Mouse (Mus musculus) heart, adult 2 months (tissue): Measurements from ENCODE around the gene Phyhd1. TPM values are rescaled to one million over a fixed set of nuclear protein-coding genes. Genes with fewer than 3 reads are reported as not detected.

ENCODE experiments used
- DNase-seq, 2 experiments: peaks; one replicate each; pipeline ENCODE4 v3.0.0; 2021
- H3K27ac ChIP-seq: fragments of 200-600 bp; 2 replicates; pipeline ENCODE4 v1.8.1; 2022
- H3K27me3 ChIP-seq: fragments of 200-500 bp; 2 replicates; pipeline ENCODE4 v1.6.1; 2012; ENCODE audit warnings: mild to moderate bottlenecking, low read length, inconsistent platforms, mixed read lengths; ENCODE audit not compliant: control insufficient read depth, insufficient read depth
- H3K36me3 ChIP-seq: fragments of 200-500 bp; 2 replicates; pipeline ENCODE4 v1.6.1; 2012; ENCODE audit warnings: low read length, inconsistent platforms; ENCODE audit not compliant: control insufficient read depth, insufficient read depth
- H3K4me1 ChIP-seq: fragments of 200-500 bp; 2 replicates; pipeline ENCODE4 v1.6.1; 2011; ENCODE audit warnings: low read length; ENCODE audit not compliant: control insufficient read depth, insufficient read depth
- H3K4me3 ChIP-seq: fragments of 200-600 bp; 2 replicates; pipeline ENCODE4 v1.8.1; 2022
- H3K79me2 ChIP-seq: fragments of 200-500 bp; replicated peaks from 2 replicates; pipeline ENCODE4 v1.6.1; 2012; ENCODE audit warnings: mild to moderate bottlenecking, inconsistent platforms, low read length, moderate library complexity, mixed read lengths; ENCODE audit not compliant: control insufficient read depth, insufficient read depth
- H3K9ac ChIP-seq: fragments of 200-500 bp; 2 replicates; pipeline ENCODE4 v1.6.1; 2012; ENCODE audit warnings: low read depth, mild to moderate bottlenecking, control low read depth, inconsistent platforms, low read length, mixed read lengths
- CTCF ChIP-seq: fragments of 200-600 bp; IDR thresholded peaks from 2 replicates; pipeline ENCODE4 v1.8.1; 2022; ENCODE audit warnings: antibody characterized with exemption, mild to moderate bottlenecking, moderate library complexity
- EP300 ChIP-seq: fragments of 200-500 bp; IDR thresholded peaks from 2 replicates; pipeline ENCODE4 v1.6.1; 2011; ENCODE audit warnings: low read depth, low read length, control low read depth; ENCODE audit not compliant: insufficient read depth
- POLR2A ChIP-seq: fragments of 200-500 bp; IDR thresholded peaks from 2 replicates; pipeline ENCODE4 v1.6.1; 2011; ENCODE audit warnings: mild to moderate bottlenecking, low read depth, low read length, control low read depth; ENCODE audit not compliant: insufficient read depth
- WGBS: fragments of 180-500 bp; shearing (Covaris S2); methylation state at CpG from one replicate; pipeline ENCODE4 v1.1.7; 2018; 5-methylcytosine and 5-hydroxymethylcytosine counted together
- intact Hi-C: fragments of 180-260 bp; cut with DNase I; formaldehyde crosslinking; loops from one replicate; pipeline ENCODE4 v1.15.1; 2025
- polyA plus RNA-seq: library from polyadenylated mRNA; depleted of rRNA; stranded (reverse); fragments of >200 nt; gene quantifications from 2 replicates; pipeline ENCODE4 v1.2.3, GENCODE M21; 2012
- total RNA-seq, 2 experiments: library from RNA; stranded (reverse); gene quantifications; 2 replicates each; pipeline ENCODE4 v1.2.3; 2021

The Phyhd1 gene
- total and polyA plus RNA-seq, 3 experiments, result 108 to 148 (median 112) TPM

GRCm38 (mm10) chr2:30306087-30306486 lies 40.1 kb downstream of the Phyhd1 start:
- TF ChIP-seq EP300 (no peak), CTCF (no peak), POLR2A (no peak)
- H3K36me3 ChIP-seq, result no peaks in the 10 kb centered on the region; the same call in 1 of the 2 replicates
- WGBS, result 93% methylated on average over 7 of the region's 7 CpGs
- no peak overlapping the region for H3K9ac ChIP-seq
- H3K79me2 ChIP-seq, result no peaks in the 10 kb centered on the region
- H3K4me1 ChIP-seq, result no peaks in the 10 kb centered on the region
- no peak for DNase-seq
- no peak overlapping the region for H3K27ac ChIP-seq
- no peak overlapping the region for H3K4me3 ChIP-seq
- no peaks in the 10 kb centered on the region for H3K27me3 ChIP-seq
- intact Hi-C loops, result no loop called here

- Histone ChIP-seq H3K4me3 (no peak overlapping the region), H3K27ac (no peak overlapping the region), H3K4me1 (no peaks in the 10 kb centered on the region), H3K36me3 (no peaks in the 10 kb centered on the region; the same call in 1 of the 2 replicates), H3K79me2 (no peaks in the 10 kb centered on the region), H3K9ac (no peak overlapping the region), H3K27me3 (no peaks in the 10 kb centered on the region)
- TF ChIP-seq POLR2A (no peak), EP300 (no peak), CTCF (no peak)
- WGBS, result 73% methylated on average over 3 of the region's 3 CpGs
- no peak for DNase-seq
- intact Hi-C loops, result no loop called here
Observed at GRCm38 (mm10) chr2:30309351-30309750, 43.3 kb downstream of the Phyhd1 start.

- Histone ChIP-seq H3K4me1 (no peaks in the 10 kb centered on the region), H3K79me2 (no peaks in the 10 kb centered on the region), H3K27me3 (no peaks in the 10 kb centered on the region), H3K4me3 (no peak overlapping the region), H3K27ac (no peak overlapping the region), H3K36me3 (no peaks in the 10 kb centered on the region), H3K9ac (no peak overlapping the region)
- TF ChIP-seq CTCF, result no peak
- no peak for TF ChIP-seq EP300
- no peak for TF ChIP-seq POLR2A
- WGBS, result 93% methylated on average over 2 of the region's 2 CpGs
- DNase-seq, result no peak
- intact Hi-C loops, result no loop called here
Observed at GRCm38 (mm10) chr2:30311481-30311880, 45.5 kb downstream of the Phyhd1 start.

- no peak overlapping the region for H3K9ac ChIP-seq
- no peak overlapping the region for H3K4me3 ChIP-seq
- no peaks in the 10 kb centered on the region for H3K79me2 ChIP-seq
- whole genome bisulfite sequencing, result 93% methylated on average over 4 of the region's 4 CpGs
- H3K36me3 ChIP-seq, result no peaks in the 10 kb centered on the region
- H3K4me1 ChIP-seq, result no peaks in the 10 kb centered on the region
- no peak overlapping the region for H3K27ac ChIP-seq
- TF ChIP-seq CTCF, result peak; percentile 22; the same call in 1 of the 2 replicates
- TF ChIP-seq EP300, result no peak
- intact Hi-C loops, result no loop called here
- no peaks in the 10 kb centered on the region for H3K27me3 ChIP-seq
- DNase-seq, result no peak
Observed at GRCm38 (mm10) chr2:30316136-30316535, 50.1 kb downstream of the Phyhd1 start.

GRCm38 (mm10) chr2:30316955-30317354 lies 51.0 kb downstream of the Phyhd1 start:
- Histone ChIP-seq H3K27me3 (no peaks in the 10 kb centered on the region), H3K4me3 (no peak overlapping the region), H3K4me1 (no peaks in the 10 kb centered on the region), H3K36me3 (no peaks in the 10 kb centered on the region), H3K79me2 (no peaks in the 10 kb centered on the region), H3K27ac (no peak overlapping the region), H3K9ac (no peak overlapping the region)
- TF ChIP-seq CTCF (no peak), EP300 (no peak), POLR2A (no peak)
- WGBS, result 93% methylated on average over 5 of the region's 5 CpGs
- DNase-seq, result no peak
- intact Hi-C loops, result no loop called here

GRCm38 (mm10) chr2:30319260-30319659 lies 53.3 kb downstream of the Phyhd1 start:
- no peak overlapping the region for H3K27ac ChIP-seq
- TF ChIP-seq CTCF (no peak), POLR2A (no peak), EP300 (no peak)
- H3K79me2 ChIP-seq, result no peaks in the 10 kb centered on the region
- no peak overlapping the region for H3K9ac ChIP-seq
- WGBS, result 73% methylated on average over 4 of the region's 4 CpGs
- no peaks in the 10 kb centered on the region for H3K36me3 ChIP-seq
- no peaks in the 10 kb centered on the region for H3K27me3 ChIP-seq
- H3K4me1 ChIP-seq, result no peaks in the 10 kb centered on the region
- DNase-seq, result no peak
- intact Hi-C loops, result no loop called here
- no peak overlapping the region for H3K4me3 ChIP-seq

- TF ChIP-seq CTCF (no peak), POLR2A (no peak), EP300 (no peak)
- H3K4me3 ChIP-seq, result no peak overlapping the region
- whole genome bisulfite sequencing, result 85% methylated on average over 7 of the region's 7 CpGs
- H3K27me3 ChIP-seq, result no peaks in the 10 kb centered on the region
- DNase-seq, result no peak
- H3K9ac ChIP-seq, result no peak overlapping the region
- no peak overlapping the region for H3K27ac ChIP-seq
- no peaks in the 10 kb centered on the region for H3K4me1 ChIP-seq
- H3K79me2 ChIP-seq, result no peaks in the 10 kb centered on the region
- H3K36me3 ChIP-seq, result no peaks in the 10 kb centered on the region
- intact Hi-C loops, result no loop called here
Observed at GRCm38 (mm10) chr2:30323111-30323510, 57.1 kb downstream of the Phyhd1 start.
